Mouse (Mus musculus) v-Abl transformed pro-B cells (cell line): Measurements from ENCODE around the gene Olfr1080.
"Not testable (repeated sequence)": the region's sequence is repeated elsewhere in the genome, so short reads cannot be mapped to it uniquely, and the experiment has no call there.

ENCODE experiments used
- in situ Hi-C, 2 experiments: fragments of 400-800 bp; cut with MboI; formaldehyde crosslinking; loops; one replicate each; pipeline ENCODE4 v1.15.1; 2025; ENCODE audit not compliant: unreplicated experiment in 2 of 2

Gene Olfr1080

GRCm38 (mm10) chr2:86558135-86558534 is at the start of gene Olfr1080:
Gene Olfr1080, minus strand, starts transcription at chr2:86558235.
- in situ Hi-C loops: not testable (repeated sequence)

- in situ Hi-C loops: not testable (repeated sequence)
Observed at GRCm38 (mm10) chr2:86598866-86599265, 40.8 kb upstream of the Olfr1080 start, which contains the start of gene Olfr1082. Gene Olfr1082, minus strand, starts transcription at chr2:86598966.

DNA sequence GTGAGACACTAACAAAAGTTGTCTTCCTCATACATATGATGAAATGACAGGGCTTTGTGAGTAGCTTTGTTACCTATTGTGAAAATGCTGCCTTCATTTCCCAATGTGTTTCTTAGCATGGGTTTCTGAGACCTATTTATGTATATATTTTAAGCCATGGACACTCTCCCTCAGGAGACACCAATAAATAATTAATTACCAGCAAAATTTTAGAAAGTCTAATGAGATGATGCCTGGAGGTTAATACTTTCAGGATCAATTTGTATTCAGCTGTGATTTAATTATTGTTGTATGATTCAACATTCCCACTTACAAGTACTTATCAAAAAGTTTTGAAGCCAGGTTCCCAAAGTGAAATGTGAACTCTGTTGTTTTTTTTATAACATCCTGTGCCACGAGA is 15.7 kb downstream of the Olfr1080 start, which contains the start of gene Olfr1079:
TSS of gene Olfr1079 (minus strand) at position 101 of the 400 bp plus-strand sequence.
- in situ Hi-C loops: no loop called here

DNA sequence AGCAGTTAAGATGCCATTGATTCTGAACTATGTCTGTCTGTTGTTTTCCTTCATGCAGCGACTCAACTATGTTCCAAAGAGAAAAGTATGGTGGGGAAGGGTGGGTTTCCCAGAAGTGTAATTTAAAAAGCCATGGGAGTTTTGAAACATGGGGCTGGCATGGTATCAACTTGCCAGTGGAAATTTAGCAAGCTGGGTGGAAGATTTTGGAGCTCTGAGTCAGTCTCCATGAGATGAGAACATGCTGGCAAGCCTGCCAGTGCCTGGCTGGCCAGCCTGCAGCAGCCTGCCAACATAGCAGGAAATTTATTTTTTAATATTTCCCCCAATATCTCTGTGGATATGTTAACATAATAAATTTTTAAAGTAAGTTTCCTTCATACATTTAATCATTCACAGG is 27.0 kb downstream of the Olfr1080 start:
- in situ Hi-C loops: no loop called here

DNA sequence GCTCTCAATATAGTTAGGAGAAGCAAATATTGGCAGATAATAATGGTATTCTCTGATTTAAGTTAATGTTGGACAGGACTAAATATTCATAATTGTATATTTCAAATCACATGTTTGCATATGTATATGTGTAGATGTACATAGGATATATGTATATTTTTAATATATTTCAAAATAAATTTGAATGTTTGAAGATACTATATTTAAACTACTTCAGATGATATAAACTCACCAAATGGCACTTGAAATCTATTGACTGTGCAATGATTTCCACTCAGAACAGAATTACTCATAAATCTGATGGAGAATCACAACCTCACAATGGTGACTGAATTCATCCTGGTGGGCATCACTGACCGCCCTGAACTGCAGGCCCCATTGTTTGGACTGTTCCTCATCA is 49.9 kb downstream of the Olfr1080 start, which contains the start of gene Olfr1076:
TSS of gene Olfr1076 (plus strand) at position 301 of the 400 bp plus-strand sequence.
- in situ Hi-C loops: no loop called here
